Mouse (Mus musculus) kidney, adult 2 months (tissue): ENCODE results near the gene Tardbp.

ENCODE experiments used
- CTCF ChIP-seq: fragments of 200-500 bp; conservative IDR thresholded peaks from 2 replicates; pipeline ENCODE4 v1.5.1; 2011; ENCODE audit warnings: low read depth, mild to moderate bottlenecking, control low read depth, low read length, moderate library complexity, mixed read lengths; ENCODE audit not compliant: insufficient read depth, insufficient read length
- POLR2A ChIP-seq: fragments of 200-500 bp; IDR thresholded peaks from one replicate; pipeline ENCODE4 v1.6.1; 2011; ENCODE audit warnings: low read depth, low read length, control low read depth

DNA sequence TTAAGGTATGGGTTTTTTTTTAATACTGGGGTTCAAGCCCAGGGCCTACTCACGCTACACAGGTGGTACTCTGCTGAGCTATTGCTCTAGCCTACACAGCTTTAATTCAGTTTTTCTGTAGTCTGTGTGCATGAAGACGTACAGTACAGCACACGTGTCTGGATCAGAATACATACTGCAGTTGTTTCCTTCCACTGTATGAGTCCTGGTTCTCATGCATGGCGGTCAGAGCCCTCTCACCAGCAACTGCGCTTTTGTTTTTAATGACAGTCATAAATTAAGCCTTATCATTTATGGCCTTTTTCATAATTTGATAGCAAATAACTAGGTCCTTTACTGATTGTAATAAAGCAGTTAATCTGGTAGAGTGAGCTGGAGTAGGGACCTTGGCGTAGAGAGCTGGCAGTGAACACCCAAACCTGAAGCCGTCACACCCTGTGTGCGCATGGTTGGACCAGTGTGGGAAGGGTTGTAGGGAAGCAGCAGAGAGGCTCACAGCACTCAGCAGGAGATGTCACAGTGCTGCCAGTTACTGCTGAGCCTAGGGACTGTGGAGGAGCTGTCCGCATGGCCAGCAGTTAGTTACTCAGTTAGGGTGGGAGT, 56.0 kb downstream of the Tardbp start:
- TF ChIP-seq CTCF (no peak), POLR2A (no peak)
